Mouse (Mus musculus) left cerebral cortex, postnatal 10 days (tissue): ENCODE results near the gene Cadps. TPM values are rescaled to one million over a fixed set of nuclear protein-coding genes. Genes with fewer than 3 reads are reported as not detected.
"Not testable (repeated sequence)": the region's sequence is repeated elsewhere in the genome, so short reads cannot be mapped to it uniquely, and the experiment has no call there.

Experiments
- DNase-seq, 2 experiments: peaks; one replicate each; pipeline ENCODE4 v3.0.0; 2021 to 2022; ENCODE audit warnings: low spot score in 2 of 2, mixed read lengths in 1 of 2; ENCODE audit errors: extremely low spot score in 1 of 2
- intact Hi-C: fragments of 180-260 bp; cut with DNase I; formaldehyde crosslinking; loops from one replicate; pipeline ENCODE4 v1.15.1; 2025
- total RNA-seq, 2 experiments: library from RNA; stranded (reverse); gene quantifications; 2 replicates each; pipeline ENCODE4 v1.2.3; 2021

Cadps gene
- total RNA-seq, 2 experiments from 2014 or later, result 227 to 236 TPM

DNA sequence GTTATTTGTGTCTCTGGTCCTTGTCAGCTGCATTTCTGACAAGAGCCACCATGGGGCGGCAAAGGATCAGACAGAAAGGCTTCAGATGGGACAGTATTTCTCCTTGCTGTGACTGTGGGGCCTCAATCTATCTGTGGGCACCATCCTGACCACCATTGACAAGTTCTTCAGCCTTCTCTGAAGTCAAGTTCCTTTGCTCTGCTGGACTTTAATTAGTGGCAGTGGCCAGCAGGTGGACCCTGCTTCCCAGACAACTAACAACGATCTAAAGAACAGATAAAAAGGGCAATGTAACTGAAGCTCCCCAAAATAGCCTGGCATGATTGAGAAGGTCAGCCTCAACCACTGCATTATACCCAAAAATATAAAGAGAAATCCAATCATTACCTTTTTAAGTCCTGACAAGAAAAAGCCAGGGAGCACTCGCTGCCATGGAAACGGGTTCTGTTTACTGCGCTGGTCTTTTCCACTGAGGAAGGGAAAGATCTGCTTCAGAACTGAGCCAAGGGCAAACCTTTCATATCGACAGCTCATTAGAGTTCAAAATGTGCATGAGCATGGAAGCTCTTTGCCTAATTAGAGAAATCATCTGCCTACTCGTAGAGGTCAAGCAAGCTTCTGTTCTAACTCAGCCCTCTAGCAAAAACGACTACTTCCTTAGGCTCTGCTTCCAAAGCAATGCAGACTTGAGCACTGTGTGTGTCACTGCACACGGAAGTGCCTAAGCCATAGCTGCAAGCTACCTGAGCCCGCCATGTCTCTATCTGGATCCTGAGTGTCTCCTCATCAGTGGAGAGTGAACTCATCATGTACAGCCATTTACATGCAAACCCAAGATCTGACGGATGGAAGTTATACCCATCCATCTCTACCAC is 198.4 kb downstream of the Cadps start:
- no peak for DNase-seq
- intact Hi-C loops, result loop anchor here (2.0 kb wide), 1 partner anchor 574 kb away; no protein-coding TSS in a partner anchor

GRCm38 (mm10) chr14:12607025-12607424 is 215.9 kb downstream of the Cadps start:
- intact Hi-C loops, result no loop called here

DNA sequence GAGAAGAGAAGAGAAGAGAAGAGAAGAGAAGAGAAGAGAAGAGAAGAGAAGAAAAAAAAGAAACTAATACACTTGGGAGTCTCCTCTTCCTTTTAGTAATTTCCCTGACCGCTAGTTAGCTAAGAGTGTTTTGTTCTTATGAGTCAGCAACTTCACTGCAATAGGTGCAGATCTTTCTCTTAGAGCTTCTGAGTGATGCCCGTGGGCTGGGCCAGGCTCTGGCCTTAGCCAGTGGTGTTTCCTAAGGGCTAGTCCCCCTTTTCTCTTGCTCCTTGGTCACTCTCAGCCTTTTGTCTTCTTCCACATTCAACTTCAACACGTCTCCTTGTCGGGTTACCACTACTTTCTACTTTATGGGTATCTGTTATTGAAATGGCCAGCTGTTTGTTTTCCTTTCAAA is 216.7 kb downstream of the Cadps start:
- DNase-seq, result no peak
- intact Hi-C loops, result no loop called here

More at GRCm38 (mm10) chr14:12607025-12607424, 215.9 kb downstream of the Cadps start:
- no peak for DNase-seq

- DNase-seq, result no peak
- intact Hi-C loops, result no loop called here
These were observed 220.8 kb downstream of the Cadps start for GRCm38 (mm10) chr14:12602080-12602479.

- no peak for DNase-seq
- intact Hi-C loops, result no loop called here
These were observed 227.6 kb downstream of the Cadps start for GRCm38 (mm10) chr14:12595326-12595725.

DNA sequence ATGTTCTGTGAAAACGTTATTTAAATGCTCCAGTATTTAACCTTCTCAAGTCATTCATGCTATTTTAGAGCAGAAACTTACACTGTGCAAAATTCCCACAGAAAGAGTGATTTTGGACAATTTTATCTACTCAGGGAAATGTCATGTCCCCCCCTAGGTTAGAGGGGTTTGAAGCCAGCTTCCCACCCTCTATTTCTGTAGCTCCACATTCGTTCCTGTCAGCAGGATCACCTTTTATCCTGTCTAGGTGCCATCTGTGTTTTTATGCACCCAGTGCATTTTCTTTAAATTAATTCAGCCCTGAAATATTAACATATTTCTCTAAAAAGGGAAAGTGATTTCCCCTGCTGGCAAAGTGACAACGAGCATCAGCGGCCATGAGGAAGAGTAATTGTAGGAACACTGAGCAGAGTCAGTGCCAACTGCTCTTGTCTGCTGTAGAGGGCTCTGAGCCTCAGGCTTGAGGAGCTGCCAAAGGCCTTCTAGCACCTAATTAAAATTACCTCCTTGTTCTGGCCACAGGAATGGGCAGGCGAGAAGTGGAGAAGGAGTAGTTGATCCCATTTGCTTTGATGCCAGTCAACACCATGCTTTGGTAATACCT is 230.3 kb downstream of the Cadps start:
- intact Hi-C loops, result no loop called here
- DNase-seq, result no peak

DNA sequence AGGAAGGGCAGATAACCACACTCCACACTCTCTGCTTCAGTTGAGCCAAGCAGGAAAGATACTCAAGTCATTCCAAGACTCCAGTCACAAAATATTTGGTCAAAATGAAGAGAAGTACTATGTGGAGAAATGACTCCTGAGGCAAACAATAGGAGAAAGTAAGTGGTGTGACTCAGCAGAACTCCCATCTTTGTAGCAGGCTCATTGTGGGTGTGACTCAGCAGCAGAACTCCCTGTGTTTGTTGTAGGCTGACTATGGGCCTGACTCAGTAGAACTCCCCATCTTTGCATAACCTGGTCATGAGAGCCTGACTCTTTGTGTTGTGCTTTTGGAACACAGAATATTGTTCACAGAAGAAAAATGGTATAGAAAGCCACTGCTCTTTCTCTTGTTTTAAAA is 231.1 kb downstream of the Cadps start:
- no peak for DNase-seq
- intact Hi-C loops, result no loop called here

DNA sequence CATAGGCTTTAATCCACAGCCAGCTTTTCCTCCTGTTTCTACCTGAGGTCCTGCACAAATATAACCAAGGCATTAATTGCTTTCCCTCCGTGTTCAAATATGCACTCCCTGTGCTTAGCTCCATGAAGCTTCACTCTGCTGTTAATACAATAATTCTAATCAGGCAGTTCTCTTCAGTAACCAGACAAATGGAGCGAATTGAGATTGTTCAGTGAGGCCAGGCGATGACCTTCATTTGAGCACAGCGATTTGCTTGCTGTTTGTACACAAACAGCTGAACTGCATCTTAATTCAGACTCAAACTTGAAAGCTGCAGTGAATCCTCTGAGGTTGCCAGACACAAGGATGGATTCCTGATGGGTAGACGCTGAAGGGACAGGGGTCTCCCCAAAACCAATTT is 239.3 kb downstream of the Cadps start:
- intact Hi-C loops, result no loop called here
- no peak for DNase-seq

DNA sequence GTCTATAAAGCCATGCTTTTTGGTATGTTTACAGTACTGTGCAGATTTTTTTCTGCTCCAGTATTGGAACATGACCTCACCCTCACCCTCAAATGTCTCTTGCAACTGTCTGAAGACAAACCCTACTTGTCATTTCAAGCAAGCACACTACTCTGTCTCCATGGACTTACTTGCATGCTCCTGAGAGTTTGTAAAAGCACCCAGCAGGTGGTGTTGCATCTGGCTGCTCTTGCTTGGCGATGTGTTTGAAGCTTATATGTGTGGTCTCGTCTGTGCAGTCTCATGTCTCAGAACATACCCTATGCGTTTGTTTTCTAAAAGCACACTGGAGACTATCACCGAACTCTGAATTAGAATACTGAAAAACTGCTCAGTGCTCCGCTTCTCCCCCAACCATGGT is 241.2 kb downstream of the Cadps start:
- no peak for DNase-seq
- intact Hi-C loops, result no loop called here

DNA sequence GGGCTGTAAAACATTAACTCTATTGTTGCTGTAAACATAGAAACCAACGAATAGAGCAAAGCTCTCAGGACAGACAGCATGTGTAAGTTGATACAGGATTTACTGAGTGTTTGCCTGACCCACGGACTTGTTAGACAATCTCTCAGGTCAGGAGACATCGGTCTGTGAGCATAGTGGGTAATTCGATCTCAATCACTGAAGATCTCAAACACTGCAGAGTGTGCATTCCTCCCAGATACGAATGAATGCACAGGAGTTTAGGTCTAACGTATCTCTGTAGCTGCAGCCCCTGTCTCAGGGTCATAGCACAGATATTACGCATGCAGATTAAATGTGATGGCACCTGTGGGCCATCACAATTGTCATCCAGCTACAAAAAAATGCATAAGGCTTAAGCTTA is 242.1 kb downstream of the Cadps start:
- intact Hi-C loops, result no loop called here
- no peak for DNase-seq

- intact Hi-C loops, result loop anchor here (5.0 to 10.0 kb wide), 2 partner anchors 247 to 659 kb away; partner anchors contain the start of gene Cadps
- no peak for DNase-seq
These were observed 244.7 kb downstream of the Cadps start for GRCm38 (mm10) chr14:12578156-12578555.

DNA sequence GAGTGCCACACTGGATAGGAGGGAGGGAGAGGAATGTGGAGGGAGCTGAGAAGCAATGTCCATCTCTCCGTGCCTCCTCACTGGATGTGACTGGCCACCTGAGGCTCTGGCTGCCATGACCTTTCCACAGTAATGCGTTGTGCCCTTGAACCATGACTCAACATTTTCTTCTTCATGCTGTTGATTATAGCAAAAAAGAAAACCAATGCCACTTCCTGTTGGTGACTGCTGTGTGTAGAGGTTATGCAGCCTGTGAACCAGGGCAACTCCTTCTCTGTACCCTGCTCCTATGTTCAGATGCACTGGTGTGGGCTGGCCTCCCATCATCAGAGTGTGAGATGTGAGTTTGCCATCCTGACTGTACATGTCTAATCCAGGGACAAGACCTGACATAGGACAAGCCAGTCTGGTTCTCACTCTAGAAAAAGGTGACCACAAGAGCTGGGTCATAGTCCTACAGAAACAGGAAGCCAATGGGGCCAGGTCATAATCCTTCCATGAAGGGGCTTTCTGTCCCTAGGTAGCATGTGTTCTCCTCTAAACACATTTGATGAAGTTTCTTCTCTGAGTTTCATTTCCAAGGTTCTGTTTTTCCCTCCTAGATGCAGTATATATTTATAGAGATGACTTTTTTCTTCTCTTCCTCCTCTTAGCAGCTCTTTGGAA is 245.3 kb downstream of the Cadps start:
- intact Hi-C loops, result loop anchor here (5.0 to 10.0 kb wide), 2 partner anchors 247 to 660 kb away; partner anchors contain the start of gene Cadps
- DNase-seq, result no peak

DNA sequence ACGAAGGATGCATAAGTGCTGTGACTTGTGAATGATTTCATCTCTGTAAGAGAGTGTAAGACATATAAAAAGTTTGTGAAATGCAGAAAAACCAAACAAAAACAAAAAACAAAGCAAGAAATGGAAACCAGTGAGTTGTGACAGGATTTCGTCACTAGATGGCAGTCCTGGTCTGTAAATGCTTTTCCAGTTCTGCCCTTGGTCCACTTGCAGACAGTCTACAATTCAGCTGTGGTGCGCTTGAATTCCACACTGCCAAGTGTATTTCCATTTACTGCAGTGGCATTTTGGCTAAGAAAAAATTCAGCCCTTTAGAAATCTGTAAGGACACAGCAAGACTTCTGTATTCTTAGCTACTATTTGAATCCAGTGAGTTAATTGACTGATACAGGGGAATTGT is 247.8 kb downstream of the Cadps start:
- peak; percentile 41 to 55 for DNase-seq
- intact Hi-C loops, result loop anchor here (2.0 to 10.0 kb wide), 3 partner anchors 250 to 662 kb away; partner anchors contain the start of gene Cadps

- no peak for DNase-seq
- intact Hi-C loops, result loop anchor here (2.0 to 10.0 kb wide), 2 partner anchors 250 to 624 kb away; partner anchors contain the start of gene Cadps
These were observed 248.5 kb downstream of the Cadps start for GRCm38 (mm10) chr14:12574336-12574735.

- DNase-seq, intact Hi-C loops: not testable (repeated sequence)
These were observed 261.1 kb downstream of the Cadps start for GRCm38 (mm10) chr14:12561730-12562129.

DNA sequence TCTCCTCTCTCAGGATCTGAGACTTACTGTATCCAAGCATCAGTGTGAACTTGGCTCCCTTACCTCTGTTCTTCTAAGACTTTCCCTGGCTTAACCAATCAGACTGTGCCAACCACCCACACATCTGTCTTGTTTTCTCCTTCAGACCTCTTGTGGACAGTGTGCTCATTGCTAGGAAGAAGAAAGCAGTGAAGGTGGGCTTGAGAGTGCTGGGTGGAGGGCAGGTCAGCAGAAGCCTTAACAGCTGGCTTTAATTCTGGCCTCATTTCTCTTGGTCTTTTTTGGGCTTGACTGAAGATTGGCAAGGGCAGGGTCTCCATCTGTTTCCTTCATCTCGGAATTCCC is 262.7 kb downstream of the Cadps start:
- intact Hi-C loops, result no loop called here
- no peak for DNase-seq

DNA sequence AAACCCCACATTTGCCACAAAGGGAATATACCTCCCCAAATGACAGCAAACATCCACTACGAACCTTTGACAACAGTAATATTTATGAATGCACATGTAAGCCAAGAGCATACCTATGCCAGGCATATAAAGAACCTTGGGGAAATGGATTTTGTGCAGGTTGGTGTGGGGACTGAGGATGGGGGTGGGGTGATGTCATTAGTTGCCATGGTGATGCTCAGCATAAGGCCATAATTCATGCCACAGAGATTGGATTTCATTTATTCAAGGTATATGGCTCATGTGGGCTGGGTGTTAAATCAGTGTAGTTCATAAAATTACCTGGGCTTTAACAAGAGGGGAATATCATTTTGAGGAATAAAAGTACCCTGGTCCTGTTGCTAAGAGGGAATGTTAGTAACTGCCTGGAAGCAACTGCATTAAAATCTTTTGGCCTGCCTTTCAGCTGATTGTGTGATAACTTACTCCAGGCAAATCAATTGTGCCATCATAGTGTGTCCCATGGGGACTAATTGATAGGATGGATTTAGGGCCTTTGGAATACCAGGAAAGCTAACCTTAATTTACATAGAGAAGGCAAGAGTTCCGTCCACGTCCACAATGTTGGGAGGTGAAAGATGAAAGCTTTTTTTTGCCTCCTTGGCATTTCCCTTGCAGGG is 263.2 kb downstream of the Cadps start:
- intact Hi-C loops, result no loop called here
- DNase-seq, result no peak

DNA sequence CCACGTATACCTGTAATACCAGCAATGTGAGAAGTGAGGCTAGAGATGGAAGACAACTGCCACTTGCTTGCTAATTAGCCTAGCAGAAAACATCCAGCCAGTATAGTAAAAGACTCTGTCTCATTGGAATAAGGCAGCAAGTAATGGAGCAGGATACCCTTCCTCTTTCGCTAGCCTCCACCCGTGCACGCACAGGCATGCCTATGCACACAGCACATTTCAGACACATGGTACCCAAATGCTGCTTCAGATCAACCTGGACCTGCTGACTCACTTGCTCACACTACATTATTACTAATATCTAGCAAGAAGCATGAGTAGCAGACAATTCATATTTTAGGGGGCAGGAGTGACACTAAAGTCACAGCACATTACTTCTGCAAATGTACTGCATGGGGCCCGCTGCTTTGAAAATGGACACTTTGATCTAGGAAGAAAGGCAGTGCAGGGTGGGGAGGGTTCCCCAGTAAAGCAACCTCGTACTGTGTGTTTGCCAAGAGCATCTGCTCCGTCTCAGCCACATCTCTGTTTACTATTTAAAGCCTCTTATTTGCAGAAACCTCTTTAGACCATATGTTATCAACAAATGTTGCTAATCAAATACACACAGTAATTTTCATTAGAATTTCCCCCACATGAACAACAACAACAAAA is 263.8 kb downstream of the Cadps start:
- DNase-seq, result no peak
- intact Hi-C loops, result no loop called here

- no peak for DNase-seq
- intact Hi-C loops, result no loop called here
These were observed 268.4 kb downstream of the Cadps start for GRCm38 (mm10) chr14:12554486-12554885.
